Mouse (Mus musculus) lung, embryonic 16.5 days (tissue): ENCODE measurements around the gene Lage3. TPM values are rescaled to one million over a fixed set of nuclear protein-coding genes. Genes with fewer than 3 reads are reported as not detected.
"Not testable (repeated sequence)": the region's sequence is repeated elsewhere in the genome, so short reads cannot be mapped to it uniquely, and the experiment has no call there.

ENCODE experiments used
- ATAC-seq: fragments of 200-750 bp; cut with Nextera tagmentation; 2 replicates; pipeline ENCODE4 v1.8.0; 2017; ENCODE audit warnings: low read depth, mild to moderate bottlenecking, moderate library complexity
- H3K27ac ChIP-seq: fragments of 300-500 bp; sonication (generic); 2 replicates; pipeline ENCODE4 v1.5.1; 2014; ENCODE audit warnings: mild to moderate bottlenecking, control low read depth, low read length
- H3K27me3 ChIP-seq: fragments of 300-500 bp; sonication (generic); 2 replicates; pipeline ENCODE4 v1.6.1; 2014; ENCODE audit warnings: low read depth, low read length, mixed read lengths; ENCODE audit not compliant: control insufficient read depth, insufficient read depth
- H3K36me3 ChIP-seq: fragments of 300-500 bp; sonication (generic); 2 replicates; pipeline ENCODE4 v1.6.1; 2014; ENCODE audit warnings: low read length; ENCODE audit not compliant: control insufficient read depth, insufficient read depth
- H3K4me1 ChIP-seq: fragments of 300-500 bp; sonication (generic); replicated peaks from 2 replicates; pipeline ENCODE4 v1.6.1; 2014; ENCODE audit warnings: low read length, mixed read lengths; ENCODE audit not compliant: control insufficient read depth, insufficient read depth
- H3K4me2 ChIP-seq: fragments of 300-500 bp; sonication (generic); 2 replicates; pipeline ENCODE4 v1.6.1; 2014; ENCODE audit warnings: low read depth, low read length, control low read depth
- H3K4me3 ChIP-seq: fragments of 300-500 bp; sonication (generic); 2 replicates; pipeline ENCODE4 v1.5.1; 2014; ENCODE audit warnings: mild to moderate bottlenecking, low read length, control low read depth
- H3K9ac ChIP-seq: fragments of 300-500 bp; sonication (generic); 2 replicates; pipeline ENCODE4 v1.6.1; 2014; ENCODE audit warnings: low read length, control low read depth
- H3K9me3 ChIP-seq: fragments of 300-500 bp; sonication (generic); 2 replicates; pipeline ENCODE4 v1.6.1; 2016; ENCODE audit warnings: low read length; ENCODE audit not compliant: control insufficient read depth
- WGBS: fragments of 180-500 bp; shearing (Covaris S2); extraction: QIAGEN DNeasy Blood & Tissue Kit; methylation state at CpG from one replicate; pipeline ENCODE4 v1.1.7; 2014; 5-methylcytosine and 5-hydroxymethylcytosine counted together
- polyA plus RNA-seq: library from polyadenylated mRNA; unstranded; fragments of >200 nt; fragmentation: Nextera tagmentation; extraction: Ambion mirVana; gene quantifications from 2 replicates; pipeline ENCODE4 v1.2.1, GENCODE M21; 2015

Gene Lage3
- polyA plus RNA-seq, 1 experiment from 2014 or later, result 117 TPM

DNA sequence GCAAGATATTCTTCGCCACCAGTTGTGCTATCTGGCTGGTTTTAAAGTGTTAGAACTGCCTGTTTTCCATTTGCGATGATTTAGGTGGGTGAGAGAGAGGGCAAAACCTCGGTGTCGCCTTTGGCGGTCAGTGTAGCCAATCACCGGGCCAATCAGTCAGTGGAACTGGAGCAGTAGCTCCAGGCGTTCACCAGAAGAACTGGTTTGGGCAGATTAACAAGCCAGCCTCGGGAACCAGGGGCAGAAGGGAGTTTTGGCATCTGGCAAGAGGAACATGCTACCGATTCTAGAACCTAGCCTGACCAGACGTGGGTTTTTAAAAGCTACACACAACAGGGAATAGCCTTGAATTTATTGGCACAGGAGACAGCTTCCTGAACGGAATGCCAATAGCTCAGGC, 5.8 kb upstream of the Lage3 start:
- ATAC-seq, result peak; percentile 31; the same call in 1 of the 2 replicates
- no peak overlapping the region for H3K4me3 ChIP-seq
- H3K36me3 ChIP-seq, result no peaks in the 10 kb centered on the region
- peak overlapping the region; percentile 25; the same call in 1 of the 2 replicates for H3K4me2 ChIP-seq
- WGBS, result 32% methylated on average over 11 of the region's 11 CpGs
- no peak overlapping the region for H3K27ac ChIP-seq
- H3K9me3 ChIP-seq, result no peaks in the 10 kb centered on the region
- no peak overlapping the region for H3K9ac ChIP-seq
- H3K27me3 ChIP-seq, result no peaks in the 10 kb centered on the region
- H3K4me1 ChIP-seq, result no peaks in the 10 kb centered on the region

GRCm38 (mm10) chrX:74357069-74357468, 3.7 kb upstream of the Lage3 start:
- H3K27ac ChIP-seq, H3K9ac ChIP-seq, H3K4me2 ChIP-seq, H3K4me3 ChIP-seq, H3K27me3 ChIP-seq, H3K36me3 ChIP-seq, ATAC-seq, H3K4me1 ChIP-seq, H3K9me3 ChIP-seq: not testable (repeated sequence)
- WGBS, result 83% methylated on average over 3 of the region's 3 CpGs

GRCm38 (mm10) chrX:74352645-74353466, 562 bp downstream of the Lage3 start:
- Histone ChIP-seq H3K9ac (peak overlapping the region; percentile 71), H3K4me3 (peak overlapping the region; percentile 57), H3K9me3 (no peaks in the 10 kb centered on the region), H3K36me3 (no peaks in the 10 kb centered on the region), H3K27me3 (no peaks in the 10 kb centered on the region), H3K4me1 (no peaks in the 10 kb centered on the region), H3K27ac (peak overlapping the region; percentile 36; the same call in 1 of the 2 replicates), H3K4me2 (peak overlapping the region; percentile 67)
- 21% methylated on average over 13 of the region's 13 CpGs for WGBS
- peak; percentile 54 for ATAC-seq

GRCm38 (mm10) chrX:74330166-74330930, 23.1 kb downstream of the Lage3 start:
- no peaks in the 10 kb centered on the region for H3K36me3 ChIP-seq
- no peak overlapping the region for H3K27ac ChIP-seq
- ATAC-seq, result no peak
- WGBS, result 28% methylated on average over 2 of the region's 2 CpGs
- H3K4me3 ChIP-seq, result no peak overlapping the region
- peak overlapping the region; percentile 80 for H3K4me2 ChIP-seq
- H3K27me3 ChIP-seq, result no peaks in the 10 kb centered on the region
- no peaks in the 10 kb centered on the region for H3K9me3 ChIP-seq
- no peaks in the 10 kb centered on the region for H3K4me1 ChIP-seq
- H3K9ac ChIP-seq, result peak overlapping the region; percentile 75

DNA sequence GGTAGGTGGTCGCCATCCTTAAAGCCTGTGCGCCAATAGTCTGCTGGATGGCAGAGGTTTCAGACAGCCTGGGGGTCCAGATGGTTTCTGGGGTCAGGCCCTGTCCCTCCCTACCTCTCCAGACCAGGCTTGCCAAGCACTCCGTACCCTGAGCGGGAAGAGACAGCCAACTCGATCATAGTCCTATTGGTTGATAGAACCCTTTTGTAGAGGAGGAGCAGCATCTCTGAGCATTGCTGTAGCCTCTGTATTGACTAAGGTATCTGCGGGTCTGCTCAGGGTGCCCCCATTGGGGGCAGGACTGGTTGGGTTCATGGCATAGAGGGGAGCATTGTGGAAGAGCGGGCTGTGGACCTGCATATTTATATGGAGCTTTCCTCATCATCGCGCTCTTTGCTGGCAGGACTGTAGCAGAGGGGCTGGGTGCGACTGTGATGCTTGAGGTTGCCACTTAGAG, 24.2 kb downstream of the Lage3 start:
- H3K36me3 ChIP-seq, result no peaks in the 10 kb centered on the region
- ATAC-seq, result peak; percentile 25
- H3K27me3 ChIP-seq, result no peaks in the 10 kb centered on the region
- H3K9me3 ChIP-seq, result no peaks in the 10 kb centered on the region
- H3K4me3 ChIP-seq, result peak overlapping the region; percentile 56
- WGBS, result 24% methylated on average over 10 of the region's 10 CpGs
- peak overlapping the region; percentile 80 for H3K4me2 ChIP-seq
- peak overlapping the region; percentile 75 for H3K9ac ChIP-seq
- no peaks in the 10 kb centered on the region for H3K4me1 ChIP-seq
- no peak overlapping the region for H3K27ac ChIP-seq

DNA sequence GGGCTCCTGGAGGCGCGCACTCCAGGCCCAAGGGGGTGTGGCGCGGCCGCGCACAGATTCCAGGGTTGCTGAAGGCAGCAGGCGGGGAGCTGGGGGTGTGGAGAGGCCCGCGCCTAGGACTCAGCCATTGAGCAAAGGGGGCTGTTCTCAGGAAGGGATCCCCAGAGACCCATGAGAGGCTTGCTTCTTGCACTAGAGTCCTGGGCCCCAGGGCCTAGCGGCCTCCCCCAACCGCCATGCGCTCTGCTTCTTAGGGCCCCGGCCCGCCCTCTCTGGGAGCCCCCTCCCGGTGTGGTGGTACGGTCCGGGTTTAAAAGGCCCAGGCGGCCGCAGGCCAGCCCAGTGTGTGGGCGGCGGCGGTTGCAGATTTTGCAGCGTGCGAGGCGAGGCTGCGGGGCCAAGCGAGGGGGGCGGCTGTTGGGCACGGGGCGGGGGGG, 24.7 kb downstream of the Lage3 start, which contains the start of gene Plxna3:
Gene Plxna3, plus strand, starts transcription at position 342 of the 437 bp plus-strand sequence.
- WGBS, result 9% methylated on average over 15 of the region's 30 CpGs
- Histone ChIP-seq H3K27me3 (no peaks in the 10 kb centered on the region), H3K9ac (peak within 1 kb of the TSS; percentile 75), H3K36me3 (no peaks in the 10 kb centered on the region), H3K27ac (peak within 1 kb of the TSS; percentile 77), H3K4me3 (peak within 1 kb of the TSS; percentile 56), H3K4me1 (no peaks in the 10 kb centered on the region), H3K4me2 (peak within 1 kb of the TSS; percentile 80), H3K9me3 (no peaks in the 10 kb centered on the region)
- ATAC-seq, result peak; percentile 97

- WGBS, result 15% methylated on average over 56 of the region's 59 CpGs
- Histone ChIP-seq H3K4me1 (peaks cover 3% of the 10 kb centered on the region), H3K4me2 (peak within 1 kb of the TSS; percentile 70), H3K36me3 (peaks cover 12% of the 10 kb centered on the region; the same call in 1 of the 2 replicates), H3K4me3 (peak within 1 kb of the TSS; percentile 68), H3K27ac (peak within 1 kb of the TSS; percentile 78), H3K9ac (peak within 1 kb of the TSS; percentile 81), H3K9me3 (no peaks in the 10 kb centered on the region), H3K27me3 (no peaks in the 10 kb centered on the region)
- peak; percentile 98 for ATAC-seq
Observed at GRCm38 (mm10) chrX:74312540-74313464, 40.6 kb downstream of the Lage3 start, which contains the start of gene Fam50a. Gene Fam50a, plus strand, starts transcription at chrX:74313033.

DNA sequence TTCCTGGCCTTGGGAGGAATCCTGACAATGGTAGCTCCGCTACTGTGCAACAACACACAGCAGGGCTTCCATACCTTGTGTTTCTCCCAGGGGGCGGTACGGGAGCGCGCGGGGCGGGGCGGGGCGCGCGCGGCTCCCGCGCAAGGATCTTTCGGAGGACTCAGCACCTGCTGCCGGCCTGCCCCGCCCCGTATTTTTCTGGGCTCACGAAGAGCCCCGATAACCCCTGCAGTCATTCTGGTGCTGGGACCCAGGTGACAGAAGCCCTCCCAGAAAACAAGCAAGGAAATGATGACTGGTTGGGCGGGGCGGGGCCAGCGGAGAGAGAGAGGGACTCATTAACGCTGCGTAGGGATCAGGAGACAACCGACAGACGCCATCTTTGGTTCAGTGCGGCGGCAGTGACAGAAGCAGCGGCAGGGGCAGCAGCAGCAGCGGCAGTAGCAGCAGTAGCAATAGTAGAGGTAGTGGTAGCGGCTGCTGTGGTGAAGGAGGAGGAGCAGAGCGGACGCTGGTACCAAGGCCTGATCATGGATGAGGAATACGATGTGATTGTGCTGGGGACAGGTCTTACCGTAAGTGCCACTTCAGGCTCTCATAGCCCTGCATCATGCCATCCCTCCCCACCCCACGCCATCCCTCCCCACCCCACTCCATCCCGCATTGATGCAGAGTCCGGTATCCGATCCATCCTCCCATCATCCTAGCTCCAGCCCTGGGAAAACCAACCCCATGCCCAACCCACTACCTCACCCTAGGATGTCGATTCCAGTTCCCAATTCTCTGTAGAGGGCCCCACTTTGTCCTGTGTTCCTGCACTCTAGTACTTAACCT, 48.3 kb downstream of the Lage3 start, which contains the start of gene Gdi1:
Gene Gdi1, plus strand, starts transcription at position 132 of the 834 bp plus-strand sequence.
- peak within 1 kb of the TSS; percentile 76 for H3K9ac ChIP-seq
- peaks cover 9% of the 10 kb centered on the region for H3K4me1 ChIP-seq
- H3K4me2 ChIP-seq, result peak within 1 kb of the TSS; percentile 70
- ATAC-seq, result peak; percentile 91
- no peaks in the 10 kb centered on the region for H3K9me3 ChIP-seq
- peak within 1 kb of the TSS; percentile 81 for H3K27ac ChIP-seq
- WGBS, result 12% methylated on average over 39 of the region's 41 CpGs
- no peaks in the 10 kb centered on the region for H3K27me3 ChIP-seq
- peak within 1 kb of the TSS; percentile 57 for H3K4me3 ChIP-seq
- H3K36me3 ChIP-seq, result peaks cover 12% of the 10 kb centered on the region; the same call in 1 of the 2 replicates
